Mouse (Mus musculus) kidney, adult 9 months (tissue): ENCODE data around the gene Gm13697.
"Not testable (repeated sequence)": the region's sequence is repeated elsewhere in the genome, so short reads cannot be mapped to it uniquely, and the experiment has no call there.

Experiments used
- DNase-seq: peaks from one replicate; pipeline ENCODE4 v3.0.0; 2022

Gene Gm13697

DNA sequence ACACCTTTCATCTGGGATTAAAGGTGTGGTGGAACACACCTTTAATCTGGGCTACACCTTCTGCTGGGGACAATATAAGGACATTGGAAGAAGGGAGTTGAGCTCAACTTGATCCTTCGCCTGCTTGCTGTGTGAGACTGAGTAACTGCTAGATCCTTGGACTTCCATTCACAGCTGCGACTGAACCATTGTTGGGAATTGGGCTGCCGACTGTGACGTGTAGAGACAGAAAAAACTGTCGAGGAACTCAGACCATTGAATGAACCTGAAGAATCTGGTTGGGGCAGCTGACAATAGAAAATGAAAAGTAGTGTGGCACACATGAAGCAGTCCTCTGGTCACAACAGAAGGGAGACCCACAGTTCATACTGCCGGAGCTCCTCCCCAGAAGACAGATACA is at the start of gene Gm13697:
Gm13697 (plus strand) TSS at position 301 of the 400 bp plus-strand sequence.
- DNase-seq = not testable (repeated sequence)

DNA sequence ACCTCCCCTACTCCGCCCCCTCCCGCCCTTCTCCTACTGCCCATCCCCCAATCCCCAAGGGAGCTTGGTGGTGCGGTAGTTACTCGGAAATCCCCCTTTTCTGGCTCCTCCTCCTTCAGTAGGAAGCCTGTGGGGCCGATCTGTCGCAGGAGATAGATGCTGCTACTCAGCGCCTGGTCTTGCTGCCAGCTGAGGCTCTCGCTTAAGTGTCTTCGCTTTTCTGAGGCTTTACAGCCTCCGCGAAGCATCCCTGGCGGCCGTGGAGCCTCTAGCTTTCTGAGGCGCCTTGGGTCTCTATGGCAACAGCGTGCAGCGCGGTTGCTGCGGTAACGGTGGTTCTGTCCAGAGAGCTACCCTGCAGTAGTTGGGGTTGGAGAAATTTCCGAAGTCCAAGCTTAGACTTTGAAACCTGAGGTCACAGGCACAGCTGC is 43.6 kb upstream of the Gm13697 start, which contains the start of gene Zswim2:
Zswim2 (minus strand) TSS at position 298 of the 431 bp plus-strand sequence.
- DNase-seq = peak; percentile 70

DNA sequence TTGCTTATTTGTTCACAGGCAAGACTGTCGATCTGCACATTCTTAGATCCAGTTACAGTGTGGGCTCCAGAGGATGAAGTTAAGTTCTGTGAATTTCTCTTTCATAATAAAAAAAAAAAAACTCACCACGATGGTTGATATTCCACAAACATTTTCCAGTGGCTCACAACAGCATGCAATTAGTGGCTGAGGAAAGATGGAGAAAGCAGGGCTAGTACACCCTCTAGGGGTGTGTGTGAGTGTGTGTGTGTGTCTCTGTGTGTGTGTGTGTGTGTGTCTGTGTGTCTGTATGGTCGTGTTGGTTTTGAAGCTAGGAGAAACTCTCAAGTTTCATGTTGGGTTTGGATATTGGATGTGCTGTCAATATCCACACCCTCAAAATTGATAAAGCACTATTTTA is 43.2 kb upstream of the Gm13697 start:
- DNase-seq = no peak

DNA sequence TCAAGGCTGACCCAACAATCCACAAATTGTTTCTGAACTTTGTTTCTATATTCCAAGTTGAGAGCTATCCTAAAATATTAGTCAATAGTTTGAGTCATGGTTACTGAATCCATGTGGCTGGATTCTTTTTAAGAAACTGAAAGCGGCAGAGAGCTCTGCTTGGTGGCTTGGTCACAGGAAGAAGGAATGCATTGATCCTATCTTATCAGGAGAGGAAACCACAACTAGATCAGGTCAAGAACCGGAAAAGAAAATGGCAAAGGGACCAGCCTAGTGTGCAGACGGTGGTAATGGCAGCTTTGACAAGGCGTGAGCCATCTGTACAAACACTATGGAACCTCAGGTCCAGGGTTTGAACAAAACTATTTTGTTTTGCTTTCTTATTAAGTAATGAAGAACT is 42.8 kb upstream of the Gm13697 start:
- DNase-seq = no peak

DNA sequence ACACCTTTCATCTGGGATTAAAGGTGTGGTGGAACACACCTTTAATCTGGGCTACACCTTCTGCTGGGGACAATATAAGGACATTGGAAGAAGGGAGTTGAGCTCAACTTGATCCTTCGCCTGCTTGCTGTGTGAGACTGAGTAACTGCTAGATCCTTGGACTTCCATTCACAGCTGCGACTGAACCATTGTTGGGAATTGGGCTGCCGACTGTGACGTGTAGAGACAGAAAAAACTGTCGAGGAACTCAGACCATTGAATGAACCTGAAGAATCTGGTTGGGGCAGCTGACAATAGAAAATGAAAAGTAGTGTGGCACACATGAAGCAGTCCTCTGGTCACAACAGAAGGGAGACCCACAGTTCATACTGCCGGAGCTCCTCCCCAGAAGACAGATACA is 29.1 kb upstream of the Gm13697 start, which contains the start of gene Gm13698:
Gm13698 (plus strand) TSS at position 301 of the 400 bp plus-strand sequence.
- DNase-seq = not testable (repeated sequence)

DNA sequence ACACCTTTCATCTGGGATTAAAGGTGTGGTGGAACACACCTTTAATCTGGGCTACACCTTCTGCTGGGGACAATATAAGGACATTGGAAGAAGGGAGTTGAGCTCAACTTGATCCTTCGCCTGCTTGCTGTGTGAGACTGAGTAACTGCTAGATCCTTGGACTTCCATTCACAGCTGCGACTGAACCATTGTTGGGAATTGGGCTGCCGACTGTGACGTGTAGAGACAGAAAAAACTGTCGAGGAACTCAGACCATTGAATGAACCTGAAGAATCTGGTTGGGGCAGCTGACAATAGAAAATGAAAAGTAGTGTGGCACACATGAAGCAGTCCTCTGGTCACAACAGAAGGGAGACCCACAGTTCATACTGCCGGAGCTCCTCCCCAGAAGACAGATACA is 23.3 kb upstream of the Gm13697 start, which contains the start of gene Gm13693:
Gm13693 (plus strand) TSS at position 301 of the 400 bp plus-strand sequence.
- DNase-seq = not testable (repeated sequence)

DNA sequence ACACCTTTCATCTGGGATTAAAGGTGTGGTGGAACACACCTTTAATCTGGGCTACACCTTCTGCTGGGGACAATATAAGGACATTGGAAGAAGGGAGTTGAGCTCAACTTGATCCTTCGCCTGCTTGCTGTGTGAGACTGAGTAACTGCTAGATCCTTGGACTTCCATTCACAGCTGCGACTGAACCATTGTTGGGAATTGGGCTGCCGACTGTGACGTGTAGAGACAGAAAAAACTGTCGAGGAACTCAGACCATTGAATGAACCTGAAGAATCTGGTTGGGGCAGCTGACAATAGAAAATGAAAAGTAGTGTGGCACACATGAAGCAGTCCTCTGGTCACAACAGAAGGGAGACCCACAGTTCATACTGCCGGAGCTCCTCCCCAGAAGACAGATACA is 17.5 kb upstream of the Gm13697 start, which contains the start of gene Gm13695:
Gm13695 (plus strand) TSS at position 301 of the 400 bp plus-strand sequence.
- DNase-seq = not testable (repeated sequence)

DNA sequence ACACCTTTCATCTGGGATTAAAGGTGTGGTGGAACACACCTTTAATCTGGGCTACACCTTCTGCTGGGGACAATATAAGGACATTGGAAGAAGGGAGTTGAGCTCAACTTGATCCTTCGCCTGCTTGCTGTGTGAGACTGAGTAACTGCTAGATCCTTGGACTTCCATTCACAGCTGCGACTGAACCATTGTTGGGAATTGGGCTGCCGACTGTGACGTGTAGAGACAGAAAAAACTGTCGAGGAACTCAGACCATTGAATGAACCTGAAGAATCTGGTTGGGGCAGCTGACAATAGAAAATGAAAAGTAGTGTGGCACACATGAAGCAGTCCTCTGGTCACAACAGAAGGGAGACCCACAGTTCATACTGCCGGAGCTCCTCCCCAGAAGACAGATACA is 11.7 kb upstream of the Gm13697 start, which contains the start of gene Gm13696:
Gm13696 (plus strand) TSS at position 301 of the 400 bp plus-strand sequence.
- DNase-seq = not testable (repeated sequence)

DNA sequence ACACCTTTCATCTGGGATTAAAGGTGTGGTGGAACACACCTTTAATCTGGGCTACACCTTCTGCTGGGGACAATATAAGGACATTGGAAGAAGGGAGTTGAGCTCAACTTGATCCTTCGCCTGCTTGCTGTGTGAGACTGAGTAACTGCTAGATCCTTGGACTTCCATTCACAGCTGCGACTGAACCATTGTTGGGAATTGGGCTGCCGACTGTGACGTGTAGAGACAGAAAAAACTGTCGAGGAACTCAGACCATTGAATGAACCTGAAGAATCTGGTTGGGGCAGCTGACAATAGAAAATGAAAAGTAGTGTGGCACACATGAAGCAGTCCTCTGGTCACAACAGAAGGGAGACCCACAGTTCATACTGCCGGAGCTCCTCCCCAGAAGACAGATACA is 5.9 kb upstream of the Gm13697 start, which contains the start of gene Gm13694:
Gm13694 (plus strand) TSS at position 301 of the 400 bp plus-strand sequence.
- DNase-seq = not testable (repeated sequence)

DNA sequence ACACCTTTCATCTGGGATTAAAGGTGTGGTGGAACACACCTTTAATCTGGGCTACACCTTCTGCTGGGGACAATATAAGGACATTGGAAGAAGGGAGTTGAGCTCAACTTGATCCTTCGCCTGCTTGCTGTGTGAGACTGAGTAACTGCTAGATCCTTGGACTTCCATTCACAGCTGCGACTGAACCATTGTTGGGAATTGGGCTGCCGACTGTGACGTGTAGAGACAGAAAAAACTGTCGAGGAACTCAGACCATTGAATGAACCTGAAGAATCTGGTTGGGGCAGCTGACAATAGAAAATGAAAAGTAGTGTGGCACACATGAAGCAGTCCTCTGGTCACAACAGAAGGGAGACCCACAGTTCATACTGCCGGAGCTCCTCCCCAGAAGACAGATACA is 5.7 kb downstream of the Gm13697 start, which contains the start of gene Gm13691:
Gm13691 (plus strand) TSS at position 301 of the 400 bp plus-strand sequence.
- DNase-seq = not testable (repeated sequence)

DNA sequence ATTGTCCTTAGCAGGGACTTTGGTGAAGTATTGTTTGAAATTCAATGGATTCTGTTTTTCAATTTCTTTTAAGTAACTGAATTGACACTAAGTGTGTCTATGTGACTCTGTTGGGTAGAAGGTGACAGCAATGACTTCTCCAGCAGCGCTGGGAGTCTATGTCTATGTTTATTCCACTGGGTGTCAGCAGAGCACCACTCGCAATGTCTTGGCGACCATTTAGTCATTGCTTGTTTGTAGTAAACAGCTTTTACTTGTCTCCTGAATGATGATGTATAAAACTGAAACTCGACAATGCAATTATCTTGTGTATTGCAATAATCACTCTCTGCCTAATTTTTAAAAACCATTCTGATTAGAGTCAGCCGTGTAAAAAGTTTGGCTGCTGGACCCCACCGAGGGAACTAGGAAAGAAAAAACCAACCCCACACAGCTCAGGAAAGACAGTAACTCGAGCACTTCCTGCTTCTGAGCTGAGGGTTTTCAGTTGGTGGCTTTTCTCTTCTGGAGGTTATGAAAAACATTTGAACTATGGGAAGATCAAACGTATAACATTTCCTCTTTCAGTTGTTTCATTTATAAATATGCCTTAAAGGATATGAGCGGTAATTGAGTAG is 9.2 kb downstream of the Gm13697 start:
- peak; percentile 38 for DNase-seq

DNA sequence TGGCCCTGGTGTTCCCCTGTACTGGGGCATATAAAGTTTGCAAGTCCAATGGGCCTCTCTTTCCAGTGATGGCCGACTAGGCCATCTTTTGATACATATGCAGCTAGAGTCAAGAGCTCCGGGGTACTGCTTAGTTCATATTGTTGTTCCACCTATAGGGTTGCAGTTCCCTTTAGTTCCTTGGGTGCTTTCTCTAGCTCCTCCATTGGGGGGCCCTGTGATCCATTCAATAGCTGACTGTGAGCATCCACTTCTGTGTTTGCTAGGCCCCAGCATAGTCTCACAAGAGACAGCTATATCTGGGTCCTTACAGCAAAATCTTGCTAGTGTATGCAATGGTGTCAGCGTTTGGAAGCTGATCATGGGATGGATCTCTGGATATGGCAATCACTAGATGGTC is 10.0 kb downstream of the Gm13697 start:
- DNase-seq = not testable (repeated sequence)

DNA sequence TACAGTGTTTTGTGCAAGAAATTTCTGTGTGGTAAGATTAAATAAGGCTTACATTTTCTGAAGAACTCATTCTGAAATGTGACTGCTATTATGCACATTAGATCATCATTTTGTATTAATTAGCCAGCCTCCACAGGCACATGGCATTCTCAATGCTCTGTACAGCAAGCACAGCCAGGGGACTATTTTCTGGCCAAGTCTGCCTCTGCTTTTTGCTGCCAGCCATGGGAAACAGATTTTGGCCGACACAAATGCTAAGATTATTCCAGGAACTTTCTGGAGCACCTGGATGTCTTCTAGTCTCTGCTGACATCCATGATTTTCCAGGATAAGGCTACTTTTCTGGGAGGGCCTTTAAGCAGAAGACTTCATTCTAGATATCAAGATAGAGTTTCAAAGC is 24.4 kb downstream of the Gm13697 start:
- DNase-seq = no peak

DNA sequence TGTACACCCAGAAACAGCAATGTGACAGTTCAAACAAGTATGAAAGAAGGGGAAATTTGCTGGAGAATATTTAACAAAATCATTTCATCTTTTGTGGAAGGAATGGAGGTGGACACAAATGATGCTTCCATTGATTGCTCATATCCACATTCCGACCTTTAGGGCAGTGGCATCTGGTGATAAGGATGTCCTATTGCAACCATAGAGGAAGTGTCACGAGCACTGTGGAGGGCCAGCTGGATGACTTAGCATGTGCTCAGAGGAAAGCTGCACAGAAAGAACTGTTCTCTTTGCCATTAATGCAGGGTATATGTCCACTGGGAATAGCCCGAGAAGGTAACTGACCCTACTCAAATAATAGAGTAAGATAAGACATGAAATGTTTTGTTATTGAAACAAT is 25.3 kb downstream of the Gm13697 start:
- DNase-seq = peak; percentile 7

DNA sequence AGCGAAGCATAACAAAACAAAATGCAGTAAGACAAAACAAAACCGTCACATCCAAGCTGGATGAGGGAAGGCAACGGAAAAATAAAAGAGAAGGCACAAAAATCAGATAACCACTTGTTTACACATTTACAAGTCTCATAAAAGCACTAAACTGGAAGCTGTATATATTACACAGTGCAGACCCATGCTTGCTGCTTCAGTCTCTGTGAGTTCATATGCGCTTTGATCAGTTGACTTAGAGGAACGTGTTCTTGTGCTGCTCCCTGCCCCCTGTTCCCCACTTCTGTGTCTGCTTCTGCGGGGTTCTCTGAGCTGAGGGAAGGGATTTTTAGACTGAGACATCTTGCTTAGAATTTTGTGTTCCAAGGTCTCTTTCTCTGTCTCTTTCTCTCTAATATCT is 30.0 kb downstream of the Gm13697 start:
- no peak for DNase-seq

DNA sequence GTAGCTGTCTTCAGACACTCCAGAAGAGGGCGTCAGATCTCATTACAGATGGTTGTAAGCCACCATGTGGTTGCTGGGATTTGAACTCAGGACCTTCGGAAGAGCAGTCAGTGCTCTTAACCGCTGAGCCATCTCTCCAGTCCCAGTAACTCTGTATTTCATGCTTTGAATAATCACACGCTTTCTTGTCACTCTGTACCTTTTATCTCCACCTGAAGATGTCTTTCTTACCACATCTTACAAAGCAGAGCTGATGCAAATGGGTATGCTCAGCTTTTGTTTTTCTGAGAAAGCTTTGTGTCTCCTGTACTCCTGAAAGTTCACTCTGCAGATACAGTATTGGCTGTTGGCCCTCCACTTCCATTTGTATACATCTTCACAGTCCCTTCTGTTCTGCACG is 31.7 kb downstream of the Gm13697 start:
- not testable (repeated sequence) for DNase-seq

DNA sequence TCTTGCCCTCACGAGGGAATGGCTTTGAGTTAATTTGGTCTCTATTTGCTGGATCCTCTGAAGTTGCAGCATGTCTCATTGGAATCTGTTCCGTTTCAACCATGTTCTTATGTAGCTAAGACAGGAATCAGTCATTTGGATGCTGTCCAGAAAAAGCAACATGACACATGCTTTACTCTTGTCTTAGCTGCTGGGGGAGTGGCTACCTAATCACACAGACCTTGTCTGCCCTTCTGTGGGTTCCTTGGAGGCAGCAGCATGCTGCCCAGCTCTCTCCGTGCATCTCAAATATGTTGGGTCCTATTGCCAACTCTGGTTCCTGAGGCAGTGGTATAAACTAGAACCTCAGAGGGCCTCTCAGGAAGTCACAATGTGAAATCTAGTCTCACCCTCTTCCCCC is 33.8 kb downstream of the Gm13697 start:
- DNase-seq = peak; percentile 17

DNA sequence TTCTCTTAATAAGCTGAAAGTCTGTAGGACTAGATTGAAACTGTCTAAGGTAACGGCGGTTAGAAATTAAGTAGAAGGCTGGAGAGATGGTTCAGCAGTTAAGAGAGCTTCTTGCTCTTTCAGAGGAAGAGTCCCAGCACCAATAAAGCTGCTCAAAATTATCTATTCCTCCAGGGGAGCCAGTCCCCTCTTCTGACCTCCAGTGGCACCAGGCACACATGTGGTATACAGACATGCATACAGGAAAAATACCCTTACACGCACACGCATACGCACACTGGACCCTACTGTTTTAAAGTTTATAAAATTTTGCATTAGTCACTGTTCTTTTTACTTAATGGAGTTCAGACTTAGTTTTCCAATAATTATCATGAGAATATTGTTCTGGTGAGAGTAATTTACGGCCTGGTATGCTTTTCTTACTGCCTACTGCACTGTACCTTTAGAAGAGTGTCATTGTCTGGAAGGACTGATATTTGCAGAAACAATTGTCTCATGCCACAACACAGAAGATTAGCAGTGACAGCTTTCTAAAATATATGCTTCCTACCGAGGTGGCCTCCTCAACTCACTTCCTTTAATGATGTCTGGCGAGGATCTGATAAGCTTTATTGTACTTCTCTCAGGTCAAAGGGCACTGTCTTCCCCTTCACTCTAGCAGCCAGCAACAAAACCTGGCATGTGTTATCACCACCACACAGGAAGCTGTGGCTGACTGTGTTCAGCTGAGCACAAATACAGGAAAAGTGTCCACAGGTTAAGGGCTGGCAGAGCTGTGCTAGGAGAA is 35.2 kb downstream of the Gm13697 start:
- peak; percentile 79 for DNase-seq

DNA sequence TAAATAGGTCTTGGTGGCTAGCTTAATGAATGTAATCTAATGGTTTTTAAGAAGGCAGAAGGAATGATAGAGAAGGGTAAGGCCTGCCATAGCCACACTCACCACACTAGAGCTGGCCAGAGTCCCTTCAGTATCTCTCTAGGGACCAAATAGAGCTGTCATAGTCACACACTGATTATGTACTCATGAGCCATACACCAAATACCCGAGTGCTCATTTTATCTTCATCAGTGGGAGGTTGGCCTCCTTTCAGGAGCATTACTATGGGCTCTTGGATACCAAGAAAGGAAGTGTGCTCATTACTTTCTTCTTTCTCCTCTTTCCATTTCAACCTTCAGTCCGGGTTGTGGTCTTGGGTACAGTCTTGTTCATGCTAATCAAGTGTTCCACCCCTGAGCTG is 37.4 kb downstream of the Gm13697 start:
- no peak for DNase-seq

DNA sequence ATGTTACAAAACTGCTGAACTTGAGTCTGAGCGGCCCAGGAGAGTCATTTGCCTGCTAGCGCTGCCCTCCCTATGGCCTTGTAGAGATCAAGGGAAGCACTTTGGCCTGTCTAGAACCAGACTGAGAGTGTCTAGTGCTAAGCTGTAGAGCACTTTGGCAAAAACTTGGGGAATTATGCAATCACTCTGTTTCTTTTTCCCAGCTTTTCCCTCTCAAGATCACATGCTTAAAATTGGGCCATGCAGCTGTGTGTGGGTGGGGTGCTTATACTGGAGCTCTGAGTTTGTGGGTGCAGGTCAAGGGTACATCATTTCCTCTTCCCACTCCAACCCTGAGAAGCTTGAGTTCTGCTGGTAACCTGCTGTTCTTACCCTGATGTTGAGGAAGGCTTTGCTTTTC is 38.4 kb downstream of the Gm13697 start:
- DNase-seq = peak; percentile 9

DNA sequence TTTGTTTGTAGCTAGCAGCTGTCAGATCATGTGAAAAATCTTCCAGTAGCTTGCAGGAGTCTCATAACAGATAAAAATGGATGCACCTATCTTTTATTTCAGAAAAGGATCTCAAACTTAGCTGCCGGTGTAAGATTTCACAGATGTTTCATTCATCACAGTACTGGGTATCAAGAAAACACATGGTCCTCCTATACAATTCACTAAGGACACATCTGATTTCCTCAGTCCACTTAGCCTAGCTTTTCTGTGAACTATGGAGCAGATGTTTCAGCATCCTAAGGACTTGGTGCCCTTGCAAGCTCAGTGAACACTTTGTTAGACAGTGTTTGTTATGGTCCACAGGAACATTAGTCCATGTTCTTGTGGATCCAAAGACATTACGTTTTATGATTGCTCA is 38.8 kb downstream of the Gm13697 start:
- no peak for DNase-seq

DNA sequence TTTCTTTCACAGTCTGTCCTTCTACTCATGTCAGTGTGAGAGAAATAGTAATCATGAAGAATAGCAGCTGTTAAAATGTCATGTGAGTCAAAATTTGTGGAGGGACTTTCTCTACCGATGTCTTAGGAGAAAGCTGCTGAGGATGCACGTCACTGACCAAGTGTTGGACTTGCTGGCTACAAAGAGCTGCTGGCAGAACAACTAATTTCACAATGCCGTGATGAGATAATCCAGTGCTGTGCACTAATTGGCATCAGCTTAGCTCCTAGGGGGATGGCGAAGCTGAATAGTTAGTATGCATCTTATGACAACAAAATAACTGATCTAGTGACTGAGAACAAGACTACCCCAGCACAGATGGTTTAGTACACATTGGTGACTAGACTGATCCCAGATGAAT is 40.7 kb downstream of the Gm13697 start:
- DNase-seq = no peak

DNA sequence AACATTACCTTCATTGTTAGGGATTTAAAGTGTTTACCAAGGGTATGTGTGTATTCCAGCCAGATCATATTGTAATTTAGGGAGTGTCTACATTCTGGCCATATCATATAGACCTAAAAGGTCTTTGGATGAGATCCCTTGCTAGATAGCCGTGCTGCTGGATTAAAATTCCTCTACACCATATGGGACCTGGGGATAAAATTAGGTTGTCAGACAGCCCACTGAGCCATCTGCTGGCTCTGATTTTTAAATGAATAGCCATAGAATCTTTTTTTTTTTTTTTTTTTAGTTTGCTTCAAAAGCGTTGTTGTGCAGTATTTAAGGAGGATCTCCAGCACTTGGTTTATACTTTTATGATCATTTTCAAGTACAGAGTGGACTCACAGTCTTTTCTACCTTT is 48.0 kb downstream of the Gm13697 start:
- DNase-seq = no peak

DNA sequence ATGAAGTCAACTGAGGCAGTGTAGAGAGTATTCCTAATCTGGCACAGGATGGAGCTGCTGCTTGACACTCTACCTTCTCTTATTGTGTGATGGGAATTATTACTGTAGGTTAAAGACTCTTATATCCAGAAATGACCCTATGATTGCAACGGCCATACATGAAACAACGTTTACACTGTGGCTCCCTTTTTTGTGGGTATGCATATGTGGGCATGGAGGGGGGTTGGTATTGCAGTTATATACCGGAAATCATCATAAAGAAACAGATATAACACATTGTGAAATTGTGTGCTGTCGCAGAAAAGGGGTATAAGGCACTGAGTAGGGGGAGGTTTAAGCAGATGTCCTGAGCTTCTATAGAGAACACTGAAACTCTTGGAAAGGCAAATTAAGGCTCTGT is 51.5 kb downstream of the Gm13697 start:
- DNase-seq = no peak
